Mouse (Mus musculus) layer of hippocampus, postnatal 36 days (tissue): ENCODE measurements around the gene Eapp. TPM values are rescaled to one million over a fixed set of nuclear protein-coding genes. Genes with fewer than 3 reads are reported as not detected.
"Not testable (repeated sequence)": the region's sequence is repeated elsewhere in the genome, so short reads cannot be mapped to it uniquely, and the experiment has no call there.

Source experiments
- DNase-seq, 2 experiments: peaks; one replicate each; pipeline ENCODE4 v3.0.0; 2022
- total RNA-seq, 2 experiments: library from RNA; stranded (reverse); gene quantifications; 2 replicates each; pipeline ENCODE4 v1.2.3; 2021

The Eapp gene
- total RNA-seq, 2 experiments from 2014 or later = 42.7 to 47.1 TPM

DNA sequence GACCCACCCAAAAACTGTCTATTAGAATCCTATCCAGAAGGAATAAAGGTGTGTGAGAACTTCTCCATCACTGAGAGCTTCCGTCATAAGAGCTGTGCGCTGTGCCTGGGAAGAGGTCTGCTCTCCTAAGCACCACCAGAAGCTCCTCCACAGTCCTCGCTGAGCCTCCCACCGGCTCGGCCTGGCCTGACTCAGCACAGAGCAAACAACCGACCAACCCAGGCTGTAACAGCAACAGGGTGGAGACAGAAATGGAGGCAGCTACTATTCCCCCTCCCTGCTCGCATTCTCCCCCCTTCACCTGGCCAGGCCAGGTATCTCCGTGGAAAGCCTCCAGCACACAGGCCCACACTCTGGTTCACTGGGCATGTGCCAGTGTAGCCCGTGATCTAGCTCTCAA, 19.0 kb downstream of the Eapp start:
- no peak for DNase-seq

DNA sequence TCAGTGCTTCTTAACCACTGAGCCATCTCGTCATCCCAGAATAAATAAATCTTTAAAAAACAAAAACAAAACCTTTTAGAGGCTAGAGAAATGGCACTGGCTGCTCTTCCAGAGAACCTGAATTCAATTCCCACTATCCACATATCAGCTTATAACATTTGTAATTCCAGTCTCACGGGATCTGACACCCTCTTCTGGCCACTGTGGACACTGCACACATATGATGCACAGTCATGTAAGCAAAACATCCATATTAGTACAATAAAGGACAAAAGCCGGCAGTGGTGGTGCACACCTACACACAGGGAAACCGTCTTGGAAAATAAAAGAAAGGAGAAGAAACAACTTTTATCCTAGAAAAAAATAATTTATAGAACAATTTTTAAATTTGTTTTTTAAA, 20.3 kb downstream of the Eapp start:
- DNase-seq = no peak

DNA sequence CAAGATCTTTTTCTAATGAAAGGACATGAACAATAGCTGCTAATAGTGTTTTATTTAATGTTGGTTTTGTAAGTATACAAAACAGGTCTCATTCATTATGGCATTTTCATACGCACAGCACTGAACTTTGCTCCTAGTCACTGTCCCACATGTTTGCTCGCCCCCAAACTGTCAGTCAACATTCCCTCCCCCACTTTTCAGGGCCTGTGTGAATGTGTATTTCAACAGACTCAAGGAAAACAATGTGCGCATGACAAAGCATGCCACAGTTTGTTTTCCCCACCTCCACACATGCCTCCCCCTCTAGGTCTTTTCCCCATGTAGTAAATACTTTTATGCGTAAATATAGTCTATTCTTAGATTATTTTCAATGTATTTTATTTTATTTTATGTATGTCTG, 24.4 kb downstream of the Eapp start:
- DNase-seq = no peak

DNA sequence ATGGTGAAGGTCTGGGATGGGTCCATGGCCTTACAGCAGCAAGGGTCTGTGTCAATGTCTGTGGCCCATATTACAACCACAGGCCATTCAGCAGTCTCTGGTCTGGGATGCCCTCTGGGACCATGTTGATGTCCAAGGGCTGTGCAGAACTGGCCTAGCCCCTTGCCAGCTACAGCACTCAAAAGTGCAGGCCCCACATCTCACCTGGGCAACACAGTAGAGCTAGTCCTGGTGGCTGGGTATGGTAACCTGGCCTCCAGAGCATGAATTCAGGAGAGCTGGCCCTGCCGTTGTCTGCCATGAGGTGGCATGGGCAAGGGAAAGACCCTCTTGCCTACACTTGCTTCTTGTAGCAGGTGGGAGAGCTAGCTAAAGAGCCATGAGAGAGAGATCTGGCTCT, 27.6 kb downstream of the Eapp start:
- no peak for DNase-seq

DNA sequence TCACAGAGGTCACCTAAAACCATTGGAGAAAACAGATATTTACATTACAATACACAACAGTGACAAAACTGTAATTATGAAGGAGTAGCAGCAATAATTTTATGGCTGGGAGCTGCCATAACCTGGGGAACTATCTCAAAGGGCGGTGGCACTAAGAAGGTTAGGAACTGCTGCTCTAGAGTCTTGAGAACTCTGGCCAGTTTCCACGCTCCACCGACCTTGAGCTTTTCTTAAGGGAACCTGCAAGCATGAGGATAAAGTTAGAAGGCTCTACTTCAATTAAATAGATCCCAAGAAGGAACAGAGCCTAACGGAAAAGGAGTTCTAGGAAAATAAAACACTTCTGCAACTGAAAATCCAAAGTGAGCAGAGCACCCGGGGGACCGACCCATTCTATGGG, 30.2 kb downstream of the Eapp start:
- no peak for DNase-seq

DNA sequence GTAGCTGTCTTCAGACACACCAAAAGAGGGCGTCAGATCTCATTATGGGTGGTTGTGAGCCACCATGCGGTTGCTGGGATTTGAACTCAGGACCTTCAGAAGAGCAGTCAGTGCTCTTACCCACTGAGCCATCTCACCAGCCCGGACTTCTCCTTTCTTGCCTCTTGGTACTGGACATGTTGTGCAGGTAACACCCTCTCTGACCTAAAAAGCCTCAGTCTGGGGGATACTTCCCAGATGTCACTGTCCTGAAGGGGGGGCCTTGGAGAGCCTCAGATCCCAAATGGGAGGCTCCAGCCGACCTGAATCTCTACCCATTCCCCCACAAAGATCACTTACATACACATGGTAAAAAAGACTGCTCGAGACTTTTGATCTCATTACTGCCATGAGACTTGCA, 34.2 kb downstream of the Eapp start:
- not testable (repeated sequence) for DNase-seq

DNA sequence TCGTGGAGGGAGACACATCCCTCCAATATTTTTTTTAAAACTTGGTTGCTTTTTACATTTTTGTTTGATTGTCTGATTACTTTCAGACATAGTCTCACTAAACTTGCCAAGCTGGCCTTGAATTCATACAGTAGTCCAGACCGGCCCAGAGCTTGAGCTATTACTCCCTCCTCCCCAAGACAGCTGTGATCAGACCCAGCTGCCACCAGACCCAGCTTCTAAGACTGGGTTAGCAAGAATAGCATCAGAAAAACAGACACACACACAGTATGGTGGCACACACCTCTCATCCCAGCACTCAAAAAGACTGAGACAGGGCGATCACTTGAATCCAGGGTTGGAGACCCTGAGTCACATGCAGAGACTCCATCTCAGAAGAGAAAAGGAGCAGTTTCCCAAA, 35.8 kb downstream of the Eapp start:
- no peak for DNase-seq

DNA sequence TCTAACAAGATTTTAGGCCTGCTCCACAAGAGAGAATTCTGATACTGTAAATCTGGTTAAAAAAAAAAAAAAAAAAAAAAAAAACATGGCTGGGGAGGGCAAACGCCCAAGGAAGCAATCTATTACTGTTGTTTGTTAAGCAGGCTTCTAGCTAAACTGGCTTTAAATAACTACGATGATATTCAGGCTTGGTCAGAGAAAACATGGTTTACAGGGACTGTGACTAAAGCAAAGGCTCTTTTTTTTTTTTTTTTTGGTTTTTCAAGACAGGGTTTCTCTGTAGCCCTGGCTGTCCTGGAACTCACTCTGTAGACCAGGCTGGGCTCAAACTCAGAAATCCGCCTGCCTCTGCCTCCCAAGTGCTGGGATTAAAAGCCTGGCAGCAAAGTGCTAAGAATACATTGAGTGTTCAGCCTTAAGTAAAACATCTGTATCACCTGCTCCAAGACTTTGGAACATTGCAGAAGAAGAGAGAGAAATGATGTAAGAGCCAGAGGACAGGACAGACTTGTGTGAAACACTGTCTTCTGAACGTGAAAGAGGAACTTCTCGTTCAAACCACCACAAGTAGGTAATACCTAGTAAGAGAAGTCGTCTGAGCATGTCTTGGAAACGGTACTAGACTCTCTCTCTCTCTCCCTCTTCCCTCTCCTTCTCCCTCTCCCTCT, 37.1 kb downstream of the Eapp start:
- no peak for DNase-seq

DNA sequence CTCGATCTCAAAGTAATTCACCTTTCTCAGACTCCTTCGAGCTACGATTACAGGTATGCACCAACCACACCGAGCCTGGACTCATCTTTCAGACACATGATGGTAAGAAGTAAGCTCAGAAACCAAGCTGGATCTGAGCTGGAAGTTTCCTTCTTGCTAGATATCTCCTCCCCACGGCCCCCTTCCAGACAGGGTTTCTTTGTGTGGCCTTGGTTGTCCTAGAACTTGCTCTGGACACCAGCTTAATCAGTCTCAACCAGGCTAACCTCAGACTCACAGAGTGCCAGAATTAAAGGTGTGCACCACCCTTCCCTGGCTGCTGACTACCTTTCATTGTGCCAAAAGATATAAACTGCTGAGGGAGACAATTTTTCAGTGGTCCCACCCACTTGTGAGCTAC, 37.7 kb downstream of the Eapp start:
- no peak for DNase-seq

DNA sequence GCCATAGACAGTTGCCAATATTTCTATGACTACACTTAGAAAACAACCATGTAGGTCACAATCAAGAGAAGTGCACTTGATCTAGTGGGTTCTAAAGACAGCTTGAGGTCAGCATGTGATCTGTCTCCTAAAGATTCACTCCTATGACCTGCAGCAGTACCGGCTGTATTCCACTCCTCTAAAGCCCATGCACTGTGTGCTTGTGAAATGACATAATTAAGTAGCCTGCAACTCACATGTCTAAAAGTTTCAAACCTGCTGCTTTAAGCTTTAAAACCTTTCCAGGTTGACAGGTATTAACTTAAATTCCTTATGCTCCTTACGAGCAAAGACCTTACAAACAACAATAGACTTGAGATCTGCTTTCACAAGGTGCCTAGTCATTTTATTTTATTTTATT, 38.5 kb downstream of the Eapp start:
- no peak for DNase-seq

DNA sequence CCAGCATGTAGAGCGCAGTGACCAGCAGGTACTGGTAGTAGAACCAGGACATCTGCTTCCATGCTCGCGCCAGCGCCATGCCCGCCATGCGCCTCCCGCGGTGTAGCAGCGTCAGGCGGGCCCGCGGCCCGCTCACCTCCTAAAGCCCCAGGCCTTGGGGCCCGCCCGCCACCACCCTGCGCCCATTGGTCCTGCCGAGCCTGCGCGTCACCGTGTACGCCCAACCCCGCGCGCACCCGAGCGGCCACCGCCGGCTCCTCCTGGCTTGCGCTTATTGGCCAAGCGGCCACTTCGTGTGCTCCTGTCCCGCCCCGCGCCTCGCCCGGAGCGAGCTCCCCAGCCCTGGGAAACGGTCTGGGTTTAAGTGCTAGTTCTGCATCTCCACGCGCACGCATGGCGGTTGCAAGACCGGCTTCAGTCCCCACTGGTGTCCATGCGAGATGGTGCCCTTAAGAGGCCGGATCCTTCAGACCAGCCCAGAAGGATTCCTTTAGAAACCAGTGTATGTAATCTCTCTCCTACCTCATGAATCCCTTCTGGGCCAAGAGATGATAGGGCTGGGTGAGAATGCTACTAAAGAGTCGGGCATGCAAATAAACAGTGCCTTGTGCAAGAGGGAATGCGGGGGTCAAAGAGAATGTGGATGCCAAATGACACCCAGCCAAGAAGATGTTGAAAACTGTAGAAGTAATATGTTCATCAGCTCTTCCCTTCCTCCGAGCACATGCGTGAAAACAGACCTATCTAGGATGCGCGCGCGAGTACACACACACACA, 39.1 kb downstream of the Eapp start, which contains the start of gene Sptssa:
Gene Sptssa, minus strand, starts transcription at position 178 of the 776 bp plus-strand sequence.
- peak; percentile 95 to 96 for DNase-seq

DNA sequence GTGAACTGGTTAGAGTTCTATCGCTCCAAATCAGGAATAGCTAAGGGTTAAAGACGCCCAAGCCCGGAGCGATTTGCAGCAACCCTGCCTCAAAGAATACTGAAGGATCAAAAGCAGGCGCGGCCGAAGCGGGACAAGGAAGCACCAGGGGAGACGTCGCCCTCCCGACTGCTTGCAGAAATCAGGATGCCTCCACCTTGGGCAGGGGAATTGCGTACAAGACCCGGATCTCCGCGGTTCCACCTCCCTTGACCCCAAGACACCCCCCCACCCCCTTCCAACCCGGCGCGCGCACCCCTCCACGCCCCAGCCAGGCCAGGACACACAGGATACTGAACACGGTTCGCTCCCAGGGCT, 39.7 kb downstream of the Eapp start:
- peak in 1 of 2 experiments; percentile 18 for DNase-seq

DNA sequence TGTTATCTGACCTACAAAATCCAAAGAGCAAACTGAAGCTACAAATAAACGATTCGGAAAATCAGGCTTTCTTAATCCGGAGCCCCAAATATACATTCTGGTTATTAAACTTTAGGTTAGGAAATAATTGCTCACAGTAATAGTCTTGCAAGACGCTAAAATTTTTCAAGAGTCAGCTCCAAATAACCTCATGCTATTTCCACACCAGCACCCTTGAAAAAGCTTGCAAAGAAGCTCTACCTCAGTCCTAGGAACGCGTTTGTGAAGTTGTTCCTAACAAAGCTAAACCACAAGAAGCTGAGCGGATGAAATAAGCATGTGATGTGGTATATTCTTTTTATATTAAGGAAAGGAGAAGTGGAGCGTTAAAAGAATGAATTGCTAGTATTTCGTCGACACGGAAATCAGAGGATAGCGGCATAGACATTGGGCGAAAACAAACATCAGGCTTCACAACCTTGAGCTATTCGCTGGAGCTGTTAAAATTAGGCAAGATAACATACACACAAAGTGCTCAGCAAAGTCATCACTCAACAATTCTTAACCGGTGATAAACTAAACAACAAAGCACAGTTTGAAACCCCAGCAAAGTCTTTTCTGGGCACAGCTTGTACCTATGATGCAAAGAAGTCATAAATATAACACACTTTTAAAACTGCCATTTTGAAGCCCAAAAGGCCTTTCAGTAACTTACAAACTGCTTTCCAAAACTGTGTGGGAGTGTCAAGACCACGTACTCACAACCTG, 40.2 kb downstream of the Eapp start:
- DNase-seq = no peak

DNA sequence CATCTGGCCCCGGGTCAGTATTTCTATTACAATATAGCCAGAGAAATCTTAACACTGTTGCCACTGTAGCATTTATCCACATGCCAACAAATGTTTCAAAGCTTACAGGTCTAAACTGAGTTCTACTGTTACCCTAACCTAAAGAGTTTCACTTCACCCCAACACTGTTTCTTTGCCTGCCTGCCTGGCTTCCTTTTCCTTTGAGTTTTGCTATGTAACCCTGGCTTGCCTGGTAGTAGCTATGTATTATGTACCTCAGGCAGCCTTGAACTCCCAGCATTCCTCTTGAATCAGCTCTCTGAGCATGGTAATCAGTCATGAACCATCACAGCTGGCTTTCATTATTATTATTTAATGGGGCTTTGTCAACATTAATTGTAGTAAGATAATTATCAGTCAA, 41.0 kb downstream of the Eapp start:
- DNase-seq = no peak

DNA sequence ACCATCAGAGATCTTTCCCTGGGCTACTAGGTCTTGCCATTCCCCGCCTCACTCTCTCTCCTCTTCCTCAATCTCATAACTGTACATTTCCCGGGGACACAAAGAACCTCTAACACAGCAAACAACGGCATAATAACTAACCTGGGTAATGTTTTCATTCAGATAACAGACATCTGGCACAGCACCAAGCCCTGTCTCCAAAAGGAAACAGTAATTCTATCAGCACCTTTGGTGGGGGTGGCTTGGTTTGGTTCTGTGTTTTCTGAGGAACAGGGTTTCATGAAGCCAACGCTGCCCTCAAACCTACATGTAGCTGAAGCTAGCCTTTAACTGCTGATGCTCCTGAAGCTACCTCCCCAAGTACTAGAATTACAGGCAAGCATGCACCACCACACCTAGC, 41.6 kb downstream of the Eapp start:
- no peak for DNase-seq

DNA sequence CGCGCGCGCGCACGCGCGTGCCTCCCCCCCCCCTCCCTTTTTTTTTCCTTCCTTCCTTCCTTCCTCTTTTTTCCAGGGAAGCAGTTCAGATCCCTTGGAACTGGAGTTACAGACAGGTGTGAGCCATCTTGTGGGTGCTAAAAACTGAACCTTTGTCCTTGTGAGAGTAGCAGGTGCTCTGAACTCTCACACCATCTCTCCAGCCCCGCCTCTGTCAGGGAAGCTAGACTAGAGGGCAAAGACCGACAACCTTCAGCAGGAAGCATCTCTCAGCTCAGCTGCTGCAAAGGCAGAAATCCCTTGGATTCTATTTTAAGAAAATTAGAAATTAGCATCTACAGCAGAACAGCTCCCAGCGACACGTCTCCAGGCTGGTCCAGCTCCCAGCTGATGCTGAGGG, 43.4 kb downstream of the Eapp start:
- DNase-seq = no peak

DNA sequence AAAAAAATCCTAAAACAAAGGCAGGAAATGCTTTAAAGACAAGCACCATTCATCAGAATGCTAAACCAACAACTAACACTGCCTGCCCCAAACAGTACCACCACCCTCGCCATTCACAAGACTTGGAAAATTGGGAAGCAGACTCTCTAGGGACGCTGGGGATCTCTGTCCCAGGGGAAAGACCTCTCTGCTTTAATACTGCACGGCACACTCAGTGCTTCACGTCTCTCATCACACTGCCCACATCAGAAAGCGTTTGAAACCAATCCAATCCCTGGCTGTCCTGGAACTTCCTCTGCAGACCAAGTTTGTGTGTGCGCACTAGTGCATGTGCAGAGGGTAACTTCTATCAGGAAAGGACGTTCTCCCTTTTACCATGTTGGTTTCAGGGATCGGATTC, 43.9 kb downstream of the Eapp start:
- no peak for DNase-seq

DNA sequence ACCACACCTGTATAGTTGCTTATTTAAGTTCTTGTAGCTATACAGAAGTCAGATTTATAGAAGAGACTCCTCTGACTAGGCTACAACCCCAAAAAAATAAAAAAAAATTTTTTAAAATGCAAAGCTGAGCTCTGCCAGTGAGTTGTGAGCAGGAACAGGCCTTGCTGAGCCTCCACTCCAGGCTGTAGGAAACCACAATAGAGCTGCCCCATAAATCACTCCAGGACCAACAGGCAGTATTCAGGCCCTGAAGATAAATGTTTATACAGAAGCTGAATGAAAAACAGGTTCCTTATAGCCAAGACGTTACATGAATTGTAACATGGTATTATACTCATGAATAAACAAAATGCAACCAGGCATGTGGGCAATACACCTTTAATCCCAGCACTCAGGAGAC, 44.5 kb downstream of the Eapp start:
- no peak for DNase-seq

DNA sequence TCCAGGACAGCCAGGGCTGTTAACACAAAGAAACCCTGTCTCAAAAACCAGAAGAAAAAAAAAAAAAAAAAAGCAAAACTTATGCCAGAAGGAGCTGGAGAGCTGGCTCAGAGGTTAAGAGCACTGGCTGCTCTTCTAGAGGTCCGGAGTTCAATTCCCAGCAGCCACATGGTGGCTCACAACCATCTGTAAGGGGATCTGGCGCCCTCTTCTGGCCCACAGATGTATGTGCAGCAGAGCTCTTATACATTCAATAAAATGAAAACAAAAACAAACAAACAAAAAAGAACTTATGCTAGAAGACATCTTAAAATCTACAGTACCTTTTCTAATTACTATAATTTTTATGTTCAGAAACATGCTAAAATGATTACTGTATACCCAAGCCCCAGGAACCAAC, 50.8 kb downstream of the Eapp start:
- DNase-seq = no peak

DNA sequence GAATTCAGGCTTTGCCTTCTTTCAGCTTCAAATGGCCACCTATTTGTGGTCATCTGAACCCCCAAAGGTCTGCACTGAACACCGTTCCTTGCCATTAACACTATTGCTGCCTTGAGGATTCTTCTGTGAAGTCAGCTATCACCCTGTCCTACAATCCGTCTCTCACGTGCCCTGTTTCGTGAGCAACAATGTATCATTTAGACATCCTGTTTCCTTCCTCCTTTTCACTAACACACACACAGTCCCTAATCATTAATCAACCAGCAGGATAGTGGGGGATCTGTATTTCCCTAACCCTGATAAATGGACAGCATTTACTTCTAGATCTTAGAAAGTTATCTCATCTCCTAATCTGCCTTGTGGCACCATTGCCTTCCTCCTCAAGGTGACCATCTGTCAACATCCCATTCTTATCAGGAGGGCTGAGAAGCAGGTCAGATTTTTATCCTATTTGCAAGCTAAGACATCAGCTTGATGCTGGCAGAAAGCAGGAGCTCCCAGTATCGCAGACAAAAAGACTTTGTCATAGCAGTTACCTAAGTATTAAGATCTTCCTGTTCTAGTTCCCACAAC, 52.3 kb downstream of the Eapp start:
- no peak for DNase-seq

DNA sequence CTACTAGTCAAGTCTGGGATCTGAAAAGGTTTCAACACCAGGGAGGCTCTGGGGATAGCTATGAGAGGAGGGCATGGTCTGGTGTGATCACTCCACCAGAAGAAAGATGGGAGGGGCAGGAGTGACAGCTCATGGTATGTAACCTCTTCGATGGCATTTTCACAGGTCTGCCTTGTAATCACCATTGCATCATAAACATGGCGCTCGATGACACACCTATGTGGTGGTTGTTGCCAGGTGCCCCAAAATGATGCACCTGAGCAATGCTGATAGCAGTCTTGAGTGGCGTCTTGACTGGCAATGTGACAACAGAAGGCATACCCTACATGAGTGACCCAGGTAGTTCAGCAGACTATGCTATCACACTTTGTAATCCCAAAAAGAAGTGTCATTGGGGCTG, 54.3 kb downstream of the Eapp start:
- no peak for DNase-seq

DNA sequence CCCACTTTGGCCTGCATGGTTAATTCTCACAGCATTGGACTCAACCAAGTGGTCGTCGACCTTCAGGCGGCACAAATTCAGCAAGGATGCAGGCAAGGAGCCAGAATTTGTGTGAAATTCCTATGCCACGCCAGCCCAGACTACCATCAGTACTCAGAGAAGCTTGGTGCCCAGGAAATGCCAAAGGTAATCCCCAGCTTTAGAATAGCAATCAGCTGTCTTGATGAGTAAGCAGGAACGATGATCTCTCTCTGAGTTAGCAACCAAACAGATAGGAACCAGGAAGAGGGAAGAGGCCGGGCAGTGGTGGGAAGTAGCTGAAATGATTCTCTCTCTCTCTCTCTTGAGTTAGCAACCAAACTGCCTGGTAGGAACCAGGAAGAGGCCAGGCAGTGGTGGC, 55.4 kb downstream of the Eapp start:
- no peak for DNase-seq

DNA sequence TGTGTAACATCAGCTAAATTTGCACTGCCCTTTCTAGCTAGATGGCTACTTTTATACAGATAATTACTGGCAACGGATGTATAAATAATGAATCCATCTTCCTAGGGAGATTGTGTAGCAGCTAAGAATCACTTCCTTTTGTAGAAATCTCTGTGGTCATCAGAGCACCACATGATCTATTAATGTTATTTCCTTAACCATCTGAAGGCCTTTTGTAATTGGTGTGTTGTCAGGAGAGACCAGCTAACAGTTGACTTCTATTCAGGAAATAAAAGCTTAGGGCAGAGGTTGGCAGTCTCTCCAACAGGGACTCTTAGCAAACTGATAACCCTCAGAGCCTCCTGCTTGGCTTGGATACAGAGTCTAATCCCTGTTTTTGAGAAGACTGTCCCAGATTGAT, 58.7 kb downstream of the Eapp start:
- no peak for DNase-seq
